Mouse (Mus musculus) layer of hippocampus, adult 8-10 months (tissue): ENCODE data around the gene Olfr1390. TPM values are rescaled to one million over a fixed set of nuclear protein-coding genes. Genes with fewer than 3 reads are reported as not detected.
"Not testable (repeated sequence)": the region's sequence is repeated elsewhere in the genome, so short reads cannot be mapped to it uniquely, and the experiment has no call there.

Source experiments
- DNase-seq, 2 experiments: peaks; one replicate each; pipeline ENCODE4 v3.0.0; 2022; ENCODE audit warnings: low spot score in 2 of 2
- total RNA-seq, 4 experiments: library from RNA; stranded (reverse); gene quantifications; 2 replicates each; pipeline ENCODE4 v1.2.4; 2022

The Olfr1390 gene
- not detected for total RNA-seq

- DNase-seq: no peak
Observed at GRCm38 (mm10) chr11:49334888-49335287, at the start of gene Olfr1390. Gene Olfr1390 (plus strand): TSS chr11:49335188.

- no peak for DNase-seq
Observed at GRCm38 (mm10) chr11:49287251-49287650, 47.7 kb upstream of the Olfr1390 start.

GRCm38 (mm10) chr11:49292777-49293176, 42.2 kb upstream of the Olfr1390 start:
- DNase-seq: peak; percentile 39 to 42

GRCm38 (mm10) chr11:49304441-49304840, 30.5 kb upstream of the Olfr1390 start, which contains the start of gene Olfr10:
Gene Olfr10 (plus strand): TSS chr11:49304741.
- DNase-seq: no peak

- DNase-seq: not testable (repeated sequence)
Observed at GRCm38 (mm10) chr11:49308547-49308946, 26.4 kb upstream of the Olfr1390 start.

- no peak for DNase-seq
Observed at GRCm38 (mm10) chr11:49322442-49322841, 12.5 kb upstream of the Olfr1390 start, which contains the start of gene Olfr1391. Gene Olfr1391 (plus strand): TSS chr11:49322742.

- peak in 1 of 2 experiments; percentile 11 for DNase-seq
Observed at GRCm38 (mm10) chr11:49326726-49327125, 8.3 kb upstream of the Olfr1390 start.

- DNase-seq: no peak
Observed at GRCm38 (mm10) chr11:49329686-49330085, 5.3 kb upstream of the Olfr1390 start.

GRCm38 (mm10) chr11:49337150-49337832, 2.3 kb downstream of the Olfr1390 start:
- DNase-seq: no peak

GRCm38 (mm10) chr11:49383133-49383532, 48.1 kb downstream of the Olfr1390 start:
- no peak for DNase-seq

GRCm38 (mm10) chr11:49386118-49386517, 51.1 kb downstream of the Olfr1390 start:
- not testable (repeated sequence) for DNase-seq

Other genes starting within 250 kb of the Olfr1390 start
- not detected for gene Olfr1396, start 220.3 kb upstream of the Olfr1390 start, total RNA-seq
- gene Olfr1395, start 192.9 kb upstream of the Olfr1390 start, total RNA-seq: not detected
- gene Olfr1394, start 180.8 kb upstream of the Olfr1390 start, total RNA-seq: not detected
- gene Btnl9, start 148.0 kb upstream of the Olfr1390 start, total RNA-seq: not detected
- 10 to 100 TPM; 42.5 to 60.7 (median 52.8) TPM for gene Zfp62, start 131.9 kb upstream of the Olfr1390 start, total RNA-seq
- 10 to 100 TPM; 56.4 to 63.2 (median 59.5) TPM for gene Mgat1, start 91.0 kb upstream of the Olfr1390 start, total RNA-seq
- gene Olfr1393, start 56.9 kb upstream of the Olfr1390 start, total RNA-seq: not detected
- not detected for gene Olfr1392, start 49.9 kb upstream of the Olfr1390 start, total RNA-seq
- gene Olfr10, start 30.4 kb upstream of the Olfr1390 start, total RNA-seq: not detected
- gene Olfr1391, start 12.4 kb upstream of the Olfr1390 start, total RNA-seq: not detected
- not detected for gene Olfr1389, start 87.9 kb downstream of the Olfr1390 start, total RNA-seq
- under 1 TPM; 0.25 to 0.41 (median 0.31) TPM for gene Olfr1388, start 101.4 kb downstream of the Olfr1390 start, total RNA-seq
- not detected for gene Olfr1387, start 120.2 kb downstream of the Olfr1390 start, total RNA-seq
- not detected for gene Olfr1386, start 129.9 kb downstream of the Olfr1390 start, total RNA-seq
- under 1 TPM in 2 of 4 experiments, not detected in 2; 0.11 to 0.18 TPM for gene Olfr1385, start 153.9 kb downstream of the Olfr1390 start, total RNA-seq
- not detected for gene Olfr1384, start 171.5 kb downstream of the Olfr1390 start, total RNA-seq
- gene Olfr1383, start 184.5 kb downstream of the Olfr1390 start, total RNA-seq: 1 to 10 TPM in 1 of 4 experiments, under 1 TPM in 1, not detected in 2; 0.56 to 1.2 TPM
- not detected for gene Olfr1382, start 193.1 kb downstream of the Olfr1390 start, total RNA-seq
- gene Olfr1381, start 208.3 kb downstream of the Olfr1390 start, total RNA-seq: not detected
- not detected for gene Olfr1380, start 221.7 kb downstream of the Olfr1390 start, total RNA-seq